Mouse (Mus musculus) CD4-positive, CD25-positive, alpha-beta regulatory T cell, adult 2 months (primary cell): ENCODE data around the gene S100a1.

ENCODE experiments used
- DNase-seq: peaks from one replicate; pipeline ENCODE4 v3.0.0-alpha.2; 2012; ENCODE audit warnings: low read depth, low spot score

Gene S100a1

DNA sequence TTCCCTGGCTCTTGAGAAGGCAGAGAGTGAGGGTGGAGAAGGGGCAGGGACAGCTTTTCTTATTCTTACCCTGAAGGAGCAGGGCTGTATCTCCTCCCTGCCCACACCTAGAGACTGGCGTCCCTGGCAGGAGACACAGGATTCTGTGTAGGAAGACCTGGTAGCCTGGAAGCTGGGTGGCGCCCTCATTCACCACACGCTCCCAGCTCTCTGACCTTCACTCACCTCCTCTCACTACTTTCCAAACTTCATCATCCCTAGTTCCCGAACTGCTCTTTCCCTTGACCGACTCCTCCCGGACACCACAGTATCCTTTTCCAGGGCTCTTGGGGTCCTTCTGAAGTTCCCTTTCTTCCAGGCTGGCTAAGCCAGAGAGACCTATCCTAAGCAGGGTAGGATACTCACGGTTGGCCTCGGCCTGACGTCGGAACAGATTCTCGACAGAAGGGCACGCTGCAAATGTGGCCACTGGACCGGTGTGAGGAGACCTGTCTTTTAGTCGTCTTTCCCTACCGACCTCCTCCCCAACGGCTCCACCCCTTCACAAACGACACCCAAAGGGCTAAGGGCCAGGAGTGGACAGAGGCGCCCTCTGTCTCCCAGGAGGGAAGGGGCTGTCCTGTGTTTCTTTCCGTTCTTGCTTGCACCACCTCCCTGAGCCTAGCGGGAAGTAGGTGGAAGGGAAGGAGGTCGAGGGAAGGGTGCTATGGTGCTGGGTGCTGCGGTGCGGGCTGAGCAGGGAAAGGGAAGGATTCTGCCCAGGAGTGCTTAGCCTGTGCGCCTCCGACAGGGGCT, at the start of gene S100a1, which contains the start of gene S100a13:
TSS of gene S100a1 (minus strand) at position 597 of the 795 bp plus-strand sequence.
TSS of gene S100a13 (plus strand) at position 640 of the 795 bp plus-strand sequence.
- DNase-seq = peak; percentile 43

DNA sequence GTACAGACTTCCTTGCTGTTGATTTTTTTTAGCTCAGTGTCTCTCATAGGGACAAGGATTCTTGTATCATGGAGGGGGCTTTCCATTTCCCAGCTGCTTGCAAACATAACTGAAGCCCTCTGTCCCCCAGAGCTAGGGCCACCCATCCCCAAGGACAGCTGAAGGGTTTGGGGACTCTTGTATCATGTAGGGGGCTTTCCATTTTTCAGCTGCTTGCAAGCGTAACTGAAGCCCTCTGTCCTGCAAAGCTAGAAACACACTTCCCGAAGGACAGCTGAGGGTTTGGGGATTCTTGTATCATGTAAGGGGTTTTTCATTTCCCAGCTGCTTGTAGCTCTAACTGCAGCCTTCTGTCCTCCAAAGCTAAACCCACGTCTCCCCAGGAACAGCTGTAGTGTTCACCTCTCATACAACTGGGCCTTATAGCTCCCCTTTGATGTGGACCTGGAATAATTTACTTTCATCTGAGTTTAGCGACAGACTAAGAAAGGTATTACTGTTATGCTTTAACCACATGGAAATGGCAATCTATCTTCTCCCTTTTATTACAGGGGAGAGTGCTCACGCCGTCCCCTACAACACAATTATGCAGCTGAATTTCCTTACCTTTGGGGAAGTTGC, 45.9 kb upstream of the S100a1 start, which contains the start of gene S100a3:
TSS of gene S100a3 (plus strand) at position 571 of the 621 bp plus-strand sequence.
- no peak for DNase-seq

DNA sequence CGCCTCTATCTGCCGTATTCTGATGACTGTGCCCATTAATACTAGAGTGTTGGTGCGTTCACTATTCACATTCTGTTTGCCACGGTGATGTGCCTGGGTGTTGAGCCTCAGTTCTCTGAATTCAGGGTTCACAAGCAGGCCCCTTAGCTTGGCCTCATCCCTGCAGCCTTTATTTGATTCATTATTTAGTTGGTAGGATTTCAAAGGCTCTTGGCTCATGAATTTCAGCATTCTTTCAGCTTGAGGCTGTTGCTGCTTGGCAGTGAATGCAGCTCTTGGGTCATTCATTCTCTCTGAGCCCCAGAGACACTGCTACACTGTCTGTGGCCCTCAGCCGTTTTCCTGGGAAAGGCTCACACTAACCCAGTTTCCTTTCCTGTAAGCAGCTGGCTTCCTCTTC, 41.8 kb upstream of the S100a1 start:
- no peak for DNase-seq

DNA sequence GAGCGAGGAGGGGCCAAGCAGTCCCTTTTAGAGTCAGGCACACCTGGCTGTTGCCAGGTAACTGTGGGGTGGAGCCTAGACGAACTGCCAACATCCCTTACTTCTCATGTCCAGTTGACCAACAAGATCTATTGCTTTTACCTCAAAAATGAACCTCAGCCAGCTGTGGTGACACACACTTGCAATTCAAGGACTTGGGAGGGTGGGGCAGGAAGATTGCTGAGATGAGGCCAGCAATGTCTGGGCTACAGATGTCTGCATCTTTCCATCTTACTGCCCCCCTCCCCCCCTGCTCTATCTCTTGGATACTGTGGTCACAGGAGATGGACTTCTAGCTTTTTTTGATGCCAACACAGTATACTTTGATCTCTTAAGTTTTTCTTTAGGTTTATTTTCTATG, 38.0 kb upstream of the S100a1 start:
- no peak for DNase-seq

DNA sequence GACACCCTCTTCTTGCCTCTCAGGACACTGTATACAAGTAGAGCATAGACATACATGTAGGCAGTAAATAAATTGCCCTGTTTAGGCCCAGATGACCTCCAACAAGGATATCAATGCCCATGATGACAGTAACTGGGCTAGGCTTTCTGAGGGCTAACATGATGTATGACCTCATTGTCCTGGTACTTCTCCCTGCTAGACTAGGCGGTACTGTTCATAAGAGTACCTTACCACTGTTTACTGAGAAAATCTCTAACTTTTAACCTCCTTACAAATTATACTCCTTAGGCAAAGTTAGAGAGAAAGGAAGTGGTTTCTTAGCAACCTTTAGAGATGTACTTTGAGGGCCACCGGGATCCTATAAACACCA, 36.2 kb upstream of the S100a1 start:
- no peak for DNase-seq

DNA sequence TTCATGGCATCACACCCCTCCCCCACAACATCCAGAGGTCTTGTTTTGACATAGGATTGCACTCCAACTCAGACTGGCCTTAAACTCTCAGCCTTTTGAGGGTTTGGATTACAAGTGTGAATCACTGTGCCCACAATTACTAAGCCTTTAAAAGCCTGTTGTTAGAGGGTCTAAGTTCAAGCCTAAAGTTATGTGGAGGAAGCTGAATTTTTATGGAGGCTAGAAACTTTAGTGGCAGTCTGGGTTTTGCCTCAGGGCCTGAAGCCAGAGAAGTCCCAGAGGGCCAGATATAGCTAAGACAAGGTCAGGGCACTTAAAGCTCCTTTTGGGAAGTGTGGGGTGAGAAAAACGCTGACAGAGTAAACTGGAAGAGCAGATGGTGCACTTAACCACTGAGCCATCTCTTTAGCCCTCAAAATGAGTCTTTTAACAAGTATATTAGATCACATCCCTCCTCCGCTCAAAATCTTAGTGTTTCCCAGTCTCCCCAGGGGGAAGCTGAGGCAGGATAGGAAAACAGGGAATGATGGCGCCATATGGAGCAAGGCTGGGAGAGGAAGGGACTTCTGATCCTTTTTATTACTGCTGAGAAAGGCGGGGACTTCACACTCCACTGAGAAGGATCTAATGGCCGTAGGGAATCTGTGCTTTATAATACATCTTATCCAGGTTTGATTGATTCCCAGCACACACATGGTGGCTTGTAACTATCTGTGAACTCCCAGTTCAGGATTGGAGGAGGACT, 35.7 kb upstream of the S100a1 start:
- no peak for DNase-seq

DNA sequence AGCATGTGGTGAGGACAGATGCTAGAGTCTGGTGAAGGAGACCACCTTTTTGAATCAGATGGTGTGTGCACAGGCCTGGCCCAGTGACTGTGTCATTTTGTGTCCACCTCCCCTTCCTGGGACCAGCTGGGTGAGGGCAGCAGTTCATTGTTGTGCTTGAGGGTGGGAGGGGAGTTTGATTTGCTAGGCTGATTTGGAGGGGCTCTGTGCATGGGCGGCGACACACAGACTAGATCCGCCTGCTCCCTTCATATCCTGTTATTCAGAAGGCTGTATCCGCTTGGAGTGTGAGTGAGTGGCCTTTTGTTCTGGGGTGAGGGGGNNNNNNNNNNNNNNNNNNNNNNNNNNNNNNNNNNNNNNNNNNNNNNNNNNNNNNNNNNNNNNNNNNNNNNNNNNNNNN, 26.7 kb upstream of the S100a1 start:
- DNase-seq = no peak

DNA sequence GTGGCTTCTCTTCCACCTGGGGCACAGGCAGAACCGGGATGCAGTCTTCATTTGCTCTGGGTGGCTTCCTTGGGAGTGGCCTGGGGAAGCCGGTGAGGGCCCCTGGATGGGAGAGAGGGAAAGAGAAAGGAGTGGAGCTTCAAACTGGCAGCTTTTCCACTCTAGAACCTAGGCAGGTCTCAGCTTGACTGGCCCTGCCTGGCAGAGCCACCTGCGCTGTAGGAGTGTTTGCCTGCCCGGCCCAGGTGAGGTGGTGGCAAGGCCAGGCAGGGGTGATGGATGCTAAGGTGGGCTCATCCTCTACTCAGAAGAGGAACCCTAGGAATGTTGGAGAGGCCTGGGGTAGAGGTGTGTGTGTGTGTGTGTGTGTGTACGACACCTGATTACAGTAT, 23.7 kb upstream of the S100a1 start:
- no peak for DNase-seq

DNA sequence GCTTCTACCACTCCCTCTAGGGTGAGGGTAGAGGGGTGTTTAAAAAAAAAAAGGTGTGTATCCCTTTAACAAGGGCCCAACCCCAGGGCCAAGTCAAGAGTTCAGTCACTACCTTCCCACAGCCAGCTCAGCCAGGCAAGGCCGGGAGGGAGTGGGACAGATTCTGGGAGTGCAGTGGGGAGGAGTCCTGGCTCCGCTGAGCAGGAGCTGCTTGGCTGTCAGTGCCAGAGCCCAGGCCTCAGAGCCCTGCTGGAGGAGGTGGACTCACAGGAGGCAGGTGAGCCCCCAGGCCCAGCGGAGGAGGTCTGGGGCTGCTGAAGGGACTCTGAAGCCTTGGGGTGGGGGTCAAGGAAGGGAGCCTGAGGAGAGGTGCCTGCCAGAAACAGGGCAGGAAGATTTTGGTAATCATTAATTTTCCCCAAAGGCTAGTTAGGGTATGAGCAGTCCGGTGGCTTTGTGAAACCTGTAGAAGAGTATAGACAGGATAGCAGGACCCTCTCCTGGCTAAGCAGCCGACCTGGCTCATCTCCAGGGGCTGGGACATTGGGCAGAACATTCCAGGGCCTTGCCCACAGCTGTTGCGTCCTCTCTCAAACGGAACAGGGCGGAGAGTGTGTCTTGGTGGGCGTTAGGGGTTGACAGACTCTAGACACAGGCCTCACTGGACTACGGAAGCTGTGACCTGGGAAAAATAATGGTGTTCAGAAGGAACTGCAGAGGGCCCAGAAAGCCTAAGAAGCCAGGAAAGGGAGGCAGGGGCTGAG, 23.1 kb upstream of the S100a1 start, which contains the start of gene S100a16:
TSS of gene S100a16 (plus strand) at position 114 of the 764 bp plus-strand sequence.
- no peak for DNase-seq

DNA sequence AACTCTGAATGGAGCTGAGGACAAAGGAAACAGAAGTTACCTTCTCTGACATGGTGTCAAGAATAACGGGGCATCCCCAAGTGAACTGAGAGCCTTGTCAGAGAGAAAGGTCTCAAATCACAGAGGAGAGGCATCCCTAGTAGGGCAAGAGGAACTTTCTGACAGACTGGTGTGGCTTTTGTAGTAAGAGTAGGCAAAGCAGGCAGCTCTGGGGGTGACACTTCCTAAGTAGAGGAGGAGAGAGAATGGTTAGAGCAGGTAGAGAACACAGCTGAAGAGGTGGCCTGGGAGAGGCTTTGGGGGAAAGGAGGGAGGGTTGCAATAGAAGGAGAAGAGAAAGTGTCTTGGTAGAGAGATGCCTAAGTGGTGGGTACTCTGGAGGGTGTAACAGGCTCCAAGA, 21.3 kb upstream of the S100a1 start:
- DNase-seq = no peak

DNA sequence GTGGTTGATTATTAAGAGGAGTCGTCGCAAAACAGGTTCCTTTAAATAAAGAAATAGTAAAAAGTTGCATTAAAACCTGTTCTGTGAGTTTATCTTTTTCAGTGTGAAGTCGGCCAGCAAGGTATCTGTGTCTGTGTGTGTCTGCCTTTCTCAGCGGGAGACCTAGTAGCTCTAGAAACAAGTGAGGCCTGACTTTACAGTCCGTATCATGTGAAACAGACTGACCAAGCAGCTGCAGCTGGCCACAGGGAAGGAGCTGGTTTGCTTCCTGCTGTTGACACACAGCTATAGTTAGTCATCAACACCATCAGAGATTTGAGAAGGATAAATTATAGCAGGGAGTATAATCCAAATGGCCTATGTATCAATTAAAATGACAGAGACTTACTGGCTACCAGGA, 17.5 kb upstream of the S100a1 start:
- DNase-seq = no peak

DNA sequence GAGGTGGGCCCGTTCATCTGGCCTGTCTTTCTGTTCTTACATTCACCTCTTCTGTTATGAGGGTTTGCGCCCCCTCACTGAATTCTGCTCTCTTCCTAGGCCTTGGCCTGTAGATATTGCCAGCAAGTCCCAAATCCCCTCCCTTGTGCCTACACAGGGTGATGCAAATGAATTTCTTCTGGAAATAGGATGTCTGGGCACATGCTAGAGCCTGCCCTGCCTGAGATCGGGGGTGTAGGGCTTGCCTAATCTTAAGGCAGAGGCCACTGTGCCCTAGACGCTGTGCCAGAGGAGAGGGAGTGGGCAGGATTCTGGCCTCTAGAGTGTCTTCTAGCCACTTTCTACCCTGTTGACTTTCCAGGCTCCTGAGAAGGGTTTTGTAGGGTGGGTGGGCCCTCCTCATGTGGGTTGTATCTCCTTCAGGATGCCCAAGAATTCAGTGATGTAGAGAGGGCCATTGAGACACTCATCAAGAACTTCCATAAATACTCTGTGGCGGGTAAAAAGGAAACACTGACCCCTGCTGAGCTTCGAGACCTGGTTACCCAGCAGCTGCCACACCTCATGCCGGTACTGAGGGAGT, 13.2 kb upstream of the S100a1 start:
- no peak for DNase-seq

DNA sequence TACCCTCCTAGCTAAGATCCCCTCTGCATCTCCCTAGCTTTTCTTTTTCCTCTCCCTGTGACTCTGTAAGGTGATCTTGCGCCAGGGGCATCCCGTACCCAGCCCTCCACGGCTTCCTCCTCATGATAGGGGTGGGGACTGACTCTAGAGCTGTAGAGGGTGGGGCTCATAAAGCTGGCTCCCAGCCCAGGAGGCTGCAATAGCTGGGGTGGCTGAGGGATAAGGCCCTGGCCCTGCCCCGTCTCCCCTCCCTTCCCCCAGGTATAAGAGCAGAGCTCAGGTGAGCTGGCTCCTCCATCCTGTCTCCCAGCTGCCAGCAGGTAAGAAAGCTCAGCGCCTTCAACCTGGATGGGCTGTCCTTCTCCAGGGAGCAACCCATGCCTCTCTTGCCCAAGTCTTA, 12.4 kb upstream of the S100a1 start, which contains the start of gene S100a14:
TSS of gene S100a14 (plus strand) at position 277 of the 400 bp plus-strand sequence.
- no peak for DNase-seq

DNA sequence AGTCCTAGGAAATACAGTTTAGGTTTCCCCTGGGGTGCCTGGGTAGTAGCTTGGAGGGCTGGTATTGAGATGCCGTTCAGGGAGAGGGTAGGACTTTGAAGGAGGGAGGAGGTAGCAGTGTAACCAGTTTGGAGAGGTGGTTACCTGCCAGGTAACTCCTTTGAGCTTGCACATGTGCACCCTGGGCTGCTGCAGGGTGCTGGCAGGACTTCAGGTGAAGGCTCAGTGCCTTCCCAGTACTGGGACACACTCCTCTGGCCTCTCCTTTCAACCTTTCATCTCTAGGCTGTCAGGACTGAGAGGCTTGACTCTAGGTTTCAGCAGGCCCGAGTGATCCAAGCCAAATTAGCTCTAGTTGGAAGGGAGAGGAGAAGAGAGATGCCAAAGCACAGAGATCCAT, 11.9 kb upstream of the S100a1 start:
- DNase-seq = no peak

DNA sequence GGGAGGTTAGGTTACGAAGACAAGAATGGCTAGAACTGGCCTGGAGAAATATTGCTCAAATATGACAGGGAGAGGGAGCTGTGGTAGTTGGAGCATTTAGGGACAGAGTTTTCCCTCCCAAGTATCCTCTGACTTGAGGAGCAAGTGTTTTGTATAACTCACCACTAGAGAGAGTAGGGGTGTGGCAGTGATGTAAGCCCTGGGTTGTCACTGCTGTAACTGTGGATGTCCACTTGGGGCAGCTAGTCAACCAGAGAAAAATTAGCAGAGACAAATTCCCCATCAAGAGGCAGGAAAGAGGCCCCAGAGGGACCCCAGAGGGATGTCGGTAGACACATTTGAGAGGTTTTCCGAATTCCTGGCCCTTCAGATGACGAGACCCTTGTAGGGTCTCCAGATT, 11.2 kb upstream of the S100a1 start:
- DNase-seq = peak; percentile 71

DNA sequence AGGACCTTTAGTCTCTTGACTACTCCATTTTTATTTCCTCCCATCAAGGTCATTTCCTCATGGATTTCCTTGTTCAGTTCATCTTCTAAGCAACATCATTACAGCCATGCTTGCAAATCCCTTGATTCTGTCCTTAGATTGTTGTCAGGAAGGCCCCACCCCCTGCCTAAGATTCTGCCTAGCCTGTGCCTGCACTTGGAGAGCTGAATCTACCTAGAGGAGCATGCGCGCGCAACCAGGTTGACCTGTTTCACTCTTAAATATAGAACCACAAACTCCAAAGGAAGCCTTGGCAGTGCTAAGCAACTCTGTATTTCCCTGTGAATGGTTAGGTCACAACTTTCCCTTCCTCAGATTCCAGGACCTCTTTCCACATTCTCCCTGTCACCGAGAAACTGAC, 3.5 kb upstream of the S100a1 start:
- DNase-seq = no peak

DNA sequence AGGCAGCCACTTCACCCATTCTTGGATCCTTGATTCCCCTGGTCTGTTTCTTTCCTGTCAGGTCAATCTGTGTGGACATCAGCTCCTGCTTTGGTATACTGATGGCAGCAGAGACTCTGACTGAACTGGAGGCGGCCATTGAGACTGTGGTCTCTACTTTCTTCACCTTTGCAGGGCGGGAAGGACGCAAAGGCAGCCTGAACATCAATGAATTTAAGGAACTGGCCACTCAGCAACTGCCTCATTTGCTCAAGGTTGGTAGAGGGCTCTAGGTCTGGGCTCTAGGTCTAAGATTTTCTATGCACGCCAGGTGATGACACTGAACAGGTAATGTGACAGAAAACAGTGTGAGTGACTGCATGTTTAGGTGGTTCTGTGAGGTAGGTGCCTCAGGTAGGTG, 1.6 kb upstream of the S100a1 start:
- DNase-seq = no peak

DNA sequence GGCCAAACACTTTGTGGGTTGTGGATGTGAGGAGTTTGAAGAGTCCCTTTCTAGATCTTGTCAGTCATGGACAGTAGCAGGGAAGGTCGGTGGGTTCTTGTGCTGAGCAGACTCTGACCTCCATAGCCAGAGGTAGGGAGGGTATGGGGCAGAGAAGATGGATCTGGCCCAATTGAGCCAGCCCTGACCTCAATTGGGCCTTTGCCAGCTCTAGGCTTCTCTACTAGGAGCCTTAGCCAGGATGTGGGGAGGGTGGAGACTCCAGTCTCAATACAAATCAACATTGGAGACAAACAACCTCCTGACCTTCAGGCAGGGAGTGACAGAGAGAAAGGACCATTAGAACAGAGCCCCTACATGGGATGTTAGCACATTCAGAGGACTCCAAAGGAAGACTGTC, 1.1 kb upstream of the S100a1 start:
- peak; percentile 18 for DNase-seq

DNA sequence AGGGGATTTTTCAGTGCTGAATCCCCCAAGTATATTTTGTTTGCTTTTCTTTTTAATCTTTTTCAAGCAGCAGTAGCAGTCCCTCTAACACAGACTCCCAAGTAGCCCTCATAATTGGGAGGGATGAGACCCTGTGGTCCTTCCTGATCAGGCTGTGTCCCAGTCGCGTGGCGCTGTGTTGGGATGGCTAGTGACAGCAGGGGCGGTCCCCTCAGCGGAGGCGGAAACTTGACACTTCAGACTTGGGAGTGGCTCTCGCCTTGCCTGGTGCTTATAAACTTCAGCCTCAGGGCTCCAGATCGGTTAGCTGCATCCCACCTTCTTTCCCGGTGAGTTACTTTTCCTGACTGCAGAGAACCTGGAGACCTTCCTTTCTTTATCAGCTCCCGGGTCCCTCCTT, 499 bp upstream of the S100a1 start:
- peak; percentile 75 for DNase-seq

DNA sequence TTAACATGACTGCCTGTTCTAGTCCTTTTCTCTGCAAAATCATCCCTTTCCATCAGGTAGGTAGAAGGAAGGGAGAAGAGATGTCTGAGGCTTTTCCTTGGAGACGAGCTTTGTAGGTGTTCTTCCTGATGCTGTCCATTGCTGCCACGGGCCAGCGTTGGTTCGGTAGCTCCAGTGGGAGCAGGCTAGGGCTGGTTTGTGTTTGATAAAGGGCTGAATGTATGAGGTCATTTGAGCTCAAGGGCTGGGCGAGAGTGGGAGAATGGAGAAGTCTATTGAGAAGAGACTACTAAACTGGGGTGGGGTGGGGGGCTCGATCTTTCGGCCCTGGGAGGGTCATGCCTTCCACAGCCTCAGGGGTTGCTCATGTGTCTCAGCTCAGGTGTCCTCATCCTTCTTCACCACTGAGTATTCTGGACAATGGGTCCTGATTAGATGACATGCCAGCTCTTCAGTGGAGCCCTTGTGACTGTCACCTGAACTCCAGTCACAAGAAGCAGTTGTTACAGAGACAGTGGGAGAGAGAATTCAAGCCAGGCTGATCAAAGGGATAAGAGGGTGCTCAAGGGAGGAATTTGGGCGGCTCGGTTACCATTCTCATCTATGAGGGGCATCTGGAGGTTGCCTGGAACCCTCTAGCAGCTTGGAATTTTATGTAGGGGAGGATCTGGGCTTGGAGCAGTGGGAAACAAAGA, 1.1 kb downstream of the S100a1 start:
- DNase-seq = no peak

DNA sequence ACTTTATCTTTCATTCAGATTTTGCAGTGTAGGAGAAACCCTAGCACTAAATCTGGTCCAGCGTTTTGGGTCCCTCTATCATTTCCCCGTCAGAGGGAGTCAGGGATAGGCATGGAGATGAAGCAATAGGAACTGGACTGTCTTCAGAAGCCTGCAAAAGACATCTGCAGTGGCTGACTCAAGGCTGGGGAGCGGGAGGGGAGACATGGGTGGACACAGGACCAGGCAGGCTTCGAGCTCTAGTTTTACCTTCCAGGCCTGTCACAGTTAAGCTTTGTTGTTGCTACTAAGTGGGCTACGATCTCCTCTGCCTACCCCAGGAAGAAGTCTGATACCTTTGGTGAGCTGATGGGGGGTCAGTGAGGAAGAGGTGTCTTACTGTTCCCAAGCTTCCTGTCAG, 1.9 kb downstream of the S100a1 start:
- no peak for DNase-seq
